Mouse (Mus musculus): ENCODE data around the gene Psmd7.

GRCm38 (mm10) chr8:107621136-107621535 is 32.9 kb upstream of the Psmd7 start:
- TF ChIP-seq CTCF (IDR thresholded peaks at IDR 0.05) (no peak), EP300 (IDR thresholded peaks at IDR 0.05) (no peak)
